Mouse (Mus musculus) kidney, adult 9 months (tissue): ENCODE measurements around the gene Slc35e3.

Experiments used
- DNase-seq: peaks from one replicate; pipeline ENCODE4 v3.0.0; 2022

Slc35e3 gene

DNA sequence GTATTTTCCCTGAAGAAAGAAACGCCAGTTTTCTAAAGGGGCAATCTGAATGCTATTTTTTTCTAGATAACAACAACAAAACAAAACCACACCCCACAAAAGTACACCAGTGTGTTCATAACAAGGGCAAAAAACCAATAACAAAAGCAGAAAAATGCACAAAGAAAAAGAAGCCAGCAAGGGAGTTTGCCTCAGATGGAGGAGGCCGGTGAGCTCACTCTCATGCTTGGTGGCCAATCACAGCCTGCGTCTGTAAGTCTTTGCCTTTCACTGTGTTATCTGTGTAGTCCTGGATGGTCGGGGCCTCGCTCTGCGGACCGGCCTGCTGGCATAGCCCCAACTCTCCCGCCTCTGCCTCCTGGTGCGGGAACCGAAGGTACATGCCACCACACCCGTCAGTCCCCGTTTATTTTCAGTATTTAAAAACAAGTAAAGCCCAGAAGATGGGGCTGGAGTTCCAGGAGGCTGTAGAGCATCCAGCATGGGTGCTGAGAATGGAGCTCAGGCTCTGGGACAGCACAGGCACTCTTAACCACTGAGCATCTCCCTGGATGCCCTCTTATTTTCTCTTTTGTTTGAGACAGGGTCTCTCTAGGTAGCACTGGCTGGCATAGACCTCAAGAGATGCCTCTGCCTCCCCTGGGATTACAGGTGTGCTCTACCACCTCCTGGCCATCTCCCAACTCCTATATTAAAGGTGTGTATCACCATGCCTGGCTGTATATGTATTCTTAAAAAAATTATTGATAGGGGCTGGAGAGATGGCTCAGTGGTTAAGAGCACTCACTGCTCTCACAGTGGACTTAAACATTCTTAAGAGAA is 30.3 kb upstream of the Slc35e3 start:
- no peak for DNase-seq

GRCm38 (mm10) chr10:117775401-117776144 is 29.4 kb upstream of the Slc35e3 start:
- DNase-seq: no peak

DNA sequence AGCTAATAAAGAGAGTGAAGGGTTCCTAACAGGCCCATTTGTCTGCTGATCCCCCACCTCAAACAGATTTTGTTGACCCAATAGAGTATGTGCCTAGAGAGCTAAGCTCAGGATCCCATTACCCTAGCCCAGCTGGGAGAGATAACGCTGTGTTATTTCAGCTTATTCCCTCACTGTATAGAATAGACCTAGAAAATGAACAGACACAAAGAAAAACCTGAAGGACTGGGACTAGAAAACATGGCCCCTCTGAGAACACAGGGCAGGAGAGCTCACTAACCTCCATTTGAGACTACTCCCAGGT is 28.6 kb upstream of the Slc35e3 start:
- DNase-seq: no peak

- DNase-seq: no peak
Observed at GRCm38 (mm10) chr10:117774011-117774816, 28.0 kb upstream of the Slc35e3 start.

DNA sequence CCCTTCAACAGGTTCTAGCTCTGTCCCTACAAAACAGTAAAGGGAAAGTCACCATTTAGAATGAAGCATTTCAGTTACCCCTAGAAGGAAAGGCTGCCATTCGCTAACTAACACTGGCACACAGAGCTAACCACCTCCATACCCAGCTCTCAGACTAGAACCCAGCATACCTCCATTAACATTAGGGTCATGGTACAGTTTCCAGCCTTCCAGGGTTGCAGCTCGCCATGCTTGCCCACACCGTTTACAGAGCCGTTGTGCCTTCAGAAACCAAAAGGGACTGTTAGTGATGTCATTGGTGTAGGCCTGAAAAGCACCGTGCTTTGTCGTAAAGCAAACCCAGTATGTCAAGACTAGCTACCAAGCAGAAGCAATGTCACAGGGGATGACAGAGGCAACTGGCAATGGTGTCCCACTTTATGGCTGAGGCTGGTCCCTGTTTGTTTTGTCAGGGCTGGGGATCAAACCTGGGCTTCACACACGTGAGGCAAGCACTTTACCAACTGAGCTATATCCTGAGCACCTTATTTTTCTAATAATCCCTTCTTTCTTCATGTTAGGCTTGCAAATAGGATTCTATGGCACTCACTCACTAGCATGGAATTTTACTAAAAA is 27.0 kb upstream of the Slc35e3 start:
- DNase-seq: no peak

DNA sequence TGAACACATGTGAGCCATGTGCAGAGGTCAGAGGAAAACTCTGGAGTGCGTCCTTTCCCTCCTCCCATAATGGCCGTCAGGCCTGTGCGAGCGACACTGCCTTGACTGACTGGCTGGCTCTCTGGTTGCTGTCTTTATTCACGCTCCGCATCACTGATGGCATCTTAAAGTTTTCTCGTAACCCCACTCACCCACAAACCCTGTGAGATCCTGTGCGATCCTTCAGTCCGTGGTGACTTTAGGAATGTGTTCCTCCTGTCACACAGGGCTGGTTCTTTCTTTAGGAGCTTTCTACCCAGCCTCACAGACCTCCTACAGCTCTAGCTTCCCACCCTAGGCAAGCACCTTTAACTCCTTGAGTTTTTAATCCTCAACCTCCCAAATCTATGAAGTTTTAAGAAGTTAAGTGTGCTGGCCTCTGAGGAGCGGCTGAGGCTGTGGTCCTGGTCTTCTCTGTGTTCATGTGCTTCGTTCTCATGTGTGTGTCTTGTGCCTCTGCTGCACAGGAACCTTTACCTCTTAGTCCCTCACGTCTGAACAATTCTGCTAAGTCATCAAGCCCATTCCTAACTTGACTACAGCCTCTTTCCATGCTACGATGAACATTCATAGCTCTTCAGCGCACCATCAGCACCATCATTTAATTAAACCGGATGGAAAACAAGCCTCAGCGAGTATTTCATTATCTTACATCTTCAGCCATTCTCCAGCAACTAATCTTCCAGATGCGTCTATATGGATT is 26.4 kb upstream of the Slc35e3 start:
- no peak for DNase-seq

DNA sequence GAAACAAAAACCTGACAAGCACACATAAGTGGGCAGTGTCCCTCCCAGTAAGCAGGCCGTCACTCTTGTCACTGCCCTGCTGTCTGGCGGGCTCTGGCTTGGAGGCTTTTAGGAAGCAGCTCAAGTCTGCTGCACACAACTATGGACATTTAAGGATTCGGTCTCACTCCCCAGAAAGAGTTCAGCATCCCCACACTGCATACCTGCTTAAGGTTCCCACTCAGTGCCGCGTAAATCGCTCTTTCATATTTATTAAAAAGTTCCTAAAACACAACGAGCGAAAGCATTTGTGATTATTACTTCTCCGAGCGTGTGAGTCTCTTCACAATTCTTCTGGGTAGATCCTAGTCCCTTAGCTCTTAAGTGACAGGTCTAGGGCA is 25.0 kb upstream of the Slc35e3 start:
- DNase-seq: no peak

DNA sequence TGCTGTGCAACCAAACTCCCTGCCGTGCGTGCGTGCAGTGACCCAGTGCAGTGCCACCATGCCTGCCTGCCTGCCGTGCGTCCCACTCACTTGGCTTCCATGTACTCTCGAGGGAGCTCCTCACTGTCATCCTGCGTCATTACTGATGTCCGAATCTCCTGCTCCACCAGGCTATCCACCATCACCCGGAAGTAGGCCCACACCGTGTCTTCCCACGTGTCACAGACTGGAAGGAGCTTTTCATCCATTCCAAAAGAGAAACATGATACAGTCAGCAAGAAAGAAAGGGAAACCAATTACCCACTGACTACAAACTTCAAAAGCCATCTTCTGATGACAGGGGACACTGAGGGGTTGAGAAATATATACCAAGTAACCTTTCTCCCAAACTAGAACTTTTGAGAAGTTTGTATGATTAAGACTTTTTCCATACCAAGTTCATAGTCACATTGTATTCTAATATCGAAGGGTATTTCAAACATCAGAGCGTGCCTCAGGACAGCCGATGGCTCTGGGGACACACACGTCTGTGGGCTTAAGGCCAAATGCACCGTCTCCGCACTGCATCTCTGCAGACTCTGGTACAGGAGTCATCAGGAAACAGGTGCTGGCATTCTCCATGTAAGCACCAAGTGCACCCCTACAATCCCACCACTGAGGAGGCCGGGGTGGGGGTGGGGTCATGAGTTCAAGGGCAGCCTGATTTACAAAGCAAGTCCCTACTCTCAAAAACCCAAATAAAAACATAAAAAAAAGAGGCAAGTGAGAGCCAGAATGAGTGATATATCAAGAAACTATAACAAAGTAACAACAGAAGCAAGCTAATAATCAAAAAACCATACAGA is 24.3 kb upstream of the Slc35e3 start:
- DNase-seq: no peak

- DNase-seq: no peak
Observed at GRCm38 (mm10) chr10:117769541-117770285, 23.5 kb upstream of the Slc35e3 start.

DNA sequence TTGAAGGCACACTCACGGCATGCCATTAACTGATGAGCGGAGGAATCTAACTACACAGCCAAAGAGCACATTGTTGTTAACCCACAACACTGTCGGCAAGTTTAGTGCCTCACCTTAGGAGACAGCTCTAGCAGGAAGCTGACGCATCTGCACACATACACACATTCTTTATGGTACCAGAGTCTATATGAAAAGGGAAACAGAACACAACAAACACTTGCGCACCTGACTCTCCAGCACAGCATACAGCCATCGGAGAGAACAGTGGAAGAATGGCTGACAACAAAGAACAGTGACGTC is 21.9 kb upstream of the Slc35e3 start:
- no peak for DNase-seq

- DNase-seq: no peak
Observed at GRCm38 (mm10) chr10:117767286-117768140, 21.3 kb upstream of the Slc35e3 start.

DNA sequence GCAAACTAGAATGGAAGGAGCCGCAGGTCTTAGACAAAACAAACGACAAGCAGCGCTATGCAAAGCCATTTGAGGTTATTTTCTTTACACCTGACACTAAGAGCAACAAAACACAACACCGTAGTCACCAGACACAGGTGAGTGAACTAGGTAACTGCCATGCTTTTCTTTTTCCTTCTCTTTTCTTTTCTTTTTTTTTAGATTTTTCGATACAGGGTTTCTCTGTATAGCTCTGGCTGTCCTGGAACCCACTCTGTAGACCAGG is 20.7 kb upstream of the Slc35e3 start:
- DNase-seq: no peak

GRCm38 (mm10) chr10:117766111-117766895 is 20.1 kb upstream of the Slc35e3 start:
- DNase-seq: no peak

- no peak for DNase-seq
Observed at GRCm38 (mm10) chr10:117765116-117765894, 19.1 kb upstream of the Slc35e3 start.

DNA sequence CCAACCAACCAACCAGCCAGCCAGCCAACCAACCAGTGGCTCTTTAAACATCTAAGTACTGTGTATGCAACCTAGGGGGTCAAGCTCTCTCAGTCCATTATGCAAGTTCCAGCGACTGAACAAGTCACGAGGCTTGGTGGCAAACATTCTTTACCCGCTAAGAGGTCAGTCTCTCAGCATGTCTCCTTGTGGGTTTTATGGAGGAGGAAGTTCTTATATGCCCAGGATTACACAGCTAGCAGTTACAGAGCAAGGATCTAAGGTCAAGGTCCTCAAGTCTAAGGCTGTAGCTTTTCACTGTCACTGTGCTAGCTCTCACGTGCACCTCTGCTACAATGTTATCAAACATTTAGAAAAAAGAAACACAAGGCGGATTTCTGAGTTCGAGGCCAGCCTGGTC is 18.4 kb upstream of the Slc35e3 start:
- no peak for DNase-seq

GRCm38 (mm10) chr10:117763588-117764190 is 17.5 kb upstream of the Slc35e3 start:
- no peak for DNase-seq

- no peak for DNase-seq
Observed at GRCm38 (mm10) chr10:117762966-117763365, 16.8 kb upstream of the Slc35e3 start.

GRCm38 (mm10) chr10:117762281-117762830 is 16.2 kb upstream of the Slc35e3 start:
- no peak for DNase-seq
